Mouse (Mus musculus): ENCODE results near the gene Dhtkd1. TPM values are rescaled to one million over a fixed set of nuclear protein-coding genes. Genes with fewer than 3 reads are reported as not detected.

The Dhtkd1 gene
- not detected for polyA plus RNA-seq (2017; shearing (Covaris generic))

GRCm38 (mm10) chr2:5942416-5943032 is at the start of gene Dhtkd1:
Gene Dhtkd1, minus strand, starts transcription at chr2:5942792.

GRCm38 (mm10) chr2:5950766-5951595 is 8.4 kb upstream of the Dhtkd1 start, which contains the start of gene Upf2:
Gene Upf2, plus strand, starts transcription at chr2:5951469.

GRCm38 (mm10) chr2:5894843-5895570 is 47.6 kb downstream of the Dhtkd1 start, which contains the start of gene Sec61a2:
Gene Sec61a2, minus strand, starts transcription at chr2:5895432.

GRCm38 (mm10) chr2:5862834-5863233 is 79.8 kb downstream of the Dhtkd1 start, which contains the start of gene Gm13199:
Gene Gm13199, minus strand, starts transcription at chr2:5862934.

Other genes starting within 250 kb of the Dhtkd1 start
- gene Camk1d, start 228.3 kb downstream of the Dhtkd1 start, polyA plus RNA-seq (2017; shearing (Covaris generic)), result 16.7 TPM
- 39.2 TPM for gene Nudt5, start 97.8 kb downstream of the Dhtkd1 start, polyA plus RNA-seq (2017; shearing (Covaris generic))
- 190 TPM for gene Cdc123, start 97.6 kb downstream of the Dhtkd1 start, polyA plus RNA-seq (2017; shearing (Covaris generic))
- gene Gm13199, start 79.9 kb downstream of the Dhtkd1 start, polyA plus RNA-seq (2017; shearing (Covaris generic)), result 1.5 TPM
- 24.7 TPM for gene Sec61a2, start 47.4 kb downstream of the Dhtkd1 start, polyA plus RNA-seq (2017; shearing (Covaris generic))
- gene Upf2, start 8.7 kb upstream of the Dhtkd1 start, polyA plus RNA-seq (2017; shearing (Covaris generic)), result 21.6 TPM
- not detected for gene Proser2, start 187.4 kb upstream of the Dhtkd1 start, polyA plus RNA-seq (2017; shearing (Covaris generic))

All from CD4-positive, CD25-positive, alpha-beta regulatory T cell, adult 9 weeks (primary cell).